Mouse (Mus musculus) effector memory CD4-positive, alpha-beta T cell, adult 7 months (primary cell): ENCODE data around the gene Cd300ld3. TPM values are rescaled to one million over a fixed set of nuclear protein-coding genes. Genes with fewer than 3 reads are reported as not detected.

Experiments
- polyA plus RNA-seq: library from polyadenylated mRNA; unstranded; fragments of 100-300 nt; shearing (Covaris generic); gene quantifications from one replicate; pipeline ENCODE4 v1.2.1, GENCODE M21; 2017

The Cd300ld3 gene
- not detected for polyA plus RNA-seq

DNA sequence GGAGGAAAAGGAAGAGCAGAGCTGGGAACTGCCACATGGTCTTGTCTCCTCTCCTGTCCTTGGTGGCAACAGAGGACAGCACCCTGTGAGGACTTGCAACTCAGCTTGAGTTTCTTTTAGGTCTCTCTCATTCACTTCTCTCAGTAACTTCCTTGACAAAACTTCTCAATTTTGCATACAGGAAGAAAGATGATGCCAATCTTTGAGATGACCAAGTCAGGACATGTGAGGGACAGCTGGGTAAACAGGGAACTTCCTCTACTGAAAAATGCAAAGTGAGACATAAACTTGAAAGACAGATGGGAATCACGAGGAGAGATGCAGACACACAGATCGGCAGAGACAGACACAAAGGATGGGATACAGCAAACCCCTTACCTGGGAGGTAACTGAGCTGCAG, at the start of gene Cd300ld3:
Cd300ld3 (minus strand) TSS at position 151 of the 400 bp plus-strand sequence.

DNA sequence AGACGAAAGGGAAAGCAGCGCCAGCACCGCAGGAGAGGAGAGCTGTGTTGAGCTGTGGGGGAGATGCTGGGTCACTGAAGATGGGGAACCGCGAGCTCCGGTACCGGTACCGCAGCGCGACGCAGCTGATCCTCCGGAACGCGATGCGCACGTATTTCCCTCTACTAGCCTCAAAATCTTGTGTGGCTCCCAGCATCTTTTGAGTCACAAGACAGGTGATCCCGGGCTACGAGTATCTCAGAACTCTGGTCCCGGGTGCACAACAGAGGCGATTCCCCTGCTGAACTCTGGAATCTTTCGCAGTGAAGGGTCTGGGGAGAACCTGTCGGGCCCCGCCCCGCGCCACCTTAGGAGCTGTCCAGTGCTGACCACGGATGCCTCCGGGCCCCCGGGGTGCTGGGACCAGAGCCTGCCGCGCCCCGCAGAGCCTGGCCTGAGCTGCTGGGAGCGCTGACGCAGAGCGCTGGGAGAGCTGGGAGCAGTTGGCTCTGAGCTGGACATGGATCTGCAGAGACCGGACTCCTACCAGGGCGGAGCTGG, 43.2 kb upstream of the Cd300ld3 start, which contains the start of gene Rab37:
Rab37 (plus strand) TSS at position 70 of the 540 bp plus-strand sequence.

DNA sequence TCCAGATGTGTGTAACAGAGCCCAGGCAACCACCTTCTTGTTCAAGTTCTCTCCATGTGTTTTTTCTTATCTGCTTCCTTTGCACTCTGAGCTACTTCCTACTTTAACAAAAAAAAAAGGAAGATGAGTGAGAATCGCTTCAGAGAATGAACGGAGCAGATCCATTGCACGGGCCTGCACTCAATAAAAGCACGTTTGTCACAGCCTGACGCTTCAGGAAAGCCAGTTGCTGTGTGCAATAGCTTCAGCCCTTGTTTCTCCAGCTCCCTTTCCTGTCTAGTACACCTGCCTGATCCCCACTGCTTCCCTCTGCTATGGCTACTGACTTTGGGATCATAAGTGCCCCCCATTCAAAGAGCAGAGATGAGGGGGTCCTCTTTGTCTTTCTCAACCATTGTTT, 13.9 kb upstream of the Cd300ld3 start, which contains the start of gene Cd300e:
Cd300e (minus strand) TSS at position 101 of the 400 bp plus-strand sequence.

DNA sequence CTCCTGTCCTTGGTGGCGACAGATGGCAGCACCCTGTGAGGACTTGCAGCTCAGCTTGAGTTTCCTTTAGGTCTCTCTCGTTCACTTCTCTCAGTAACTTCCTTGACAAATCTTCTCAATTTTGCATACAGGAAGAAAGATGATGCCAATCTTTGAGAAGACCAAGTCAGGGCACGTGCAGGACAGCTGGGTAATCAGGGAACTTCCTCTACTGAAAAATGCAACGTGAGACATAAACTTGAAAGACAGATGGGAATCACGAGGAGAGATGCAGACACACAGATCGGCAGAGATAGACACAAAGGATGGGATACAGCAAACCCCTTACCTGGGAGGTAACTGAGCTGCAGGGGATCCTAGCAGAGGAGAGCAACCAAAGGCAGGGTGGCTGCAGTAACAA, 10.5 kb downstream of the Cd300ld3 start, which contains the start of gene Cd300ld5:
Cd300ld5 (minus strand) TSS at position 101 of the 400 bp plus-strand sequence.

DNA sequence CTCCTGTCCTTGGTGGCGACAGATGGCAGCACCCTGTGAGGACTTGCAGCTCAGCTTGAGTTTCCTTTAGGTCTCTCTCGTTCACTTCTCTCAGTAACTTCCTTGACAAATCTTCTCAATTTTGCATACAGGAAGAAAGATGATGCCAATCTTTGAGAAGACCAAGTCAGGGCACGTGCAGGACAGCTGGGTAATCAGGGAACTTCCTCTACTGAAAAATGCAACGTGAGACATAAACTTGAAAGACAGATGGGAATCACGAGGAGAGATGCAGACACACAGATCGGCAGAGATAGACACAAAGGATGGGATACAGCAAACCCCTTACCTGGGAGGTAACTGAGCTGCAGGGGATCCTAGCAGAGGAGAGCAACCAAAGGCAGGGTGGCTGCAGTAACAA, 21.3 kb downstream of the Cd300ld3 start, which contains the start of gene Cd300ld4:
Cd300ld4 (minus strand) TSS at position 101 of the 400 bp plus-strand sequence.

DNA sequence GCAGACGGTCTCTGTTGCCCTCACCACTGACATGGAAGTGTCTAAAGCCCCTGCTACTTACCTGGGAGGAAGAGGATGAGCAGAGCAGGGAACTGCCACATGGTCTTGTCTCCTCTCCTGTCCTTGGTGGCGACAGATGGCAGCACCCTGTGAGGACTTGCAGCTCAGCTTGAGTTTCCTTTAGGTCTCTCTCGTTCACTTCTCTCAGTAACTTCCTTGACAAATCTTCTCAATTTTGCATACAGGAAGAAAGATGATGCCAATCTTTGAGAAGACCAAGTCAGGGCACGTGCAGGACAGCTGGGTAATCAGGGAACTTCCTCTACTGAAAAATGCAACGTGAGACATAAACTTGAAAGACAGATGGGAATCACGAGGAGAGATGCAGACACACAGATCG, 32.1 kb downstream of the Cd300ld3 start, which contains the start of gene Cd300ld2:
Cd300ld2 (minus strand) TSS at position 101 of the 400 bp plus-strand sequence.

DNA sequence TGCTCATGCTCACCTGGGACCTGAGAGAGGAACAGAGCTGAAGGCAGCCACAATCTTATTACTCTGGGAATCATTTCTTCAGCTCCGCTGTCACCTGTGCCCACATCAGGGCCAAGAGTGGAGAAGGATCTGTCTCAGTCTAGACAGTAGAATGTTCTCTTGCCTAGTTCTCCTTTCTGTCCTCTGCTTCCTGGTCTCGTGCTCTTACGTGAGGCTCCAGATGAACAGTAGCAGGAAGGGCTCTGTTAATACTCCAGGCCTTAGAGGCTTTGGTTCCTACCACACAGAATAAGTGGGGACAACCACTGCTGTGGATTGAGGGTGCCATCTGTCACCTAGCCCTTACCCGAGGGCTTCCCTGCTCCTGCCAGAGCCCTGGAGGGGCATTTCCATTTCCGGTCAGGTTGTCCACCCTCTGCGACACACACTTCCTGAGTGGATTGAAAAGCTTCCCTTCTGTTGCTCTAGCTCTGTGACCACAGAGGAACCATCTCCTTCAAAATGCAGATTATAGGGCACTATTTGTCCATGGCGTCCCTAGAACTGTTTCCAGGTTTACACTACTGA, 46.7 kb downstream of the Cd300ld3 start, which contains the start of gene Cd300c2:
Cd300c2 (minus strand) TSS at position 407 of the 567 bp plus-strand sequence.

Other genes with a start within 250 kb of the Cd300ld3 start
- not detected for gene Gpr142, start 249.5 kb downstream of the Cd300ld3 start, polyA plus RNA-seq
- 0.34 TPM for gene Gprc5c, start 197.3 kb downstream of the Cd300ld3 start, polyA plus RNA-seq
- gene Cd300a, start 158.4 kb downstream of the Cd300ld3 start, polyA plus RNA-seq: not detected
- gene Cd300lb, start 114.0 kb downstream of the Cd300ld3 start, polyA plus RNA-seq: not detected
- gene Cd300c, start 79.3 kb downstream of the Cd300ld3 start, polyA plus RNA-seq: not detected
- not detected for gene Cd300ld, start 58.5 kb downstream of the Cd300ld3 start, polyA plus RNA-seq
- not detected for gene Cd300c2, start 46.5 kb downstream of the Cd300ld3 start, polyA plus RNA-seq
- not detected for gene Cd300ld2, start 32.2 kb downstream of the Cd300ld3 start, polyA plus RNA-seq
- gene Cd300ld4, start 21.4 kb downstream of the Cd300ld3 start, polyA plus RNA-seq: not detected
- not detected for gene Cd300ld5, start 10.6 kb downstream of the Cd300ld3 start, polyA plus RNA-seq
- not detected for gene Cd300e, start 13.8 kb upstream of the Cd300ld3 start, polyA plus RNA-seq
- gene Rab37, start 43.0 kb upstream of the Cd300ld3 start, polyA plus RNA-seq: 64.9 TPM
- not detected for gene Cd300lf, start 85.6 kb upstream of the Cd300ld3 start, polyA plus RNA-seq
- 214 TPM for gene Slc9a3r1, start 114.9 kb upstream of the Cd300ld3 start, polyA plus RNA-seq
- 16.7 TPM for gene Tmem104, start 139.1 kb upstream of the Cd300ld3 start, polyA plus RNA-seq
- gene Nat9, start 139.4 kb upstream of the Cd300ld3 start, polyA plus RNA-seq: 9.5 TPM
- gene Grin2c, start 218.8 kb upstream of the Cd300ld3 start, polyA plus RNA-seq: not detected
- 17.1 TPM for gene Fdxr, start 228.6 kb upstream of the Cd300ld3 start, polyA plus RNA-seq
- 0.17 TPM for gene Fads6, start 249.3 kb upstream of the Cd300ld3 start, polyA plus RNA-seq